Mouse (Mus musculus) brain, embryonic 14.5 days (tissue): ENCODE measurements at regions not wholly inside any gene's neighbourhood (a gene's known extent, or its start where the extent isn't known, plus 50 kb on each side); places are given as distances from the start of the nearest gene placed in this dataset.

Experiments used
- CTCF ChIP-seq: fragments of 200-500 bp; IDR thresholded peaks from 2 replicates; pipeline ENCODE4 v1.5.1; 2012; ENCODE audit warnings: inconsistent platforms, mild to moderate bottlenecking, moderate library complexity, borderline replicate concordance; ENCODE audit not compliant: insufficient read depth, insufficient read length; ENCODE audit errors: extremely low read depth
- POLR2A ChIP-seq: fragments of 200-500 bp; IDR thresholded peaks from 2 replicates; pipeline ENCODE4 v1.6.1; 2012; ENCODE audit warnings: mild to moderate bottlenecking, inconsistent platforms, borderline replicate concordance; ENCODE audit not compliant: poor library complexity, insufficient read depth, insufficient read length, severe bottlenecking; ENCODE audit errors: extremely low read depth

DNA sequence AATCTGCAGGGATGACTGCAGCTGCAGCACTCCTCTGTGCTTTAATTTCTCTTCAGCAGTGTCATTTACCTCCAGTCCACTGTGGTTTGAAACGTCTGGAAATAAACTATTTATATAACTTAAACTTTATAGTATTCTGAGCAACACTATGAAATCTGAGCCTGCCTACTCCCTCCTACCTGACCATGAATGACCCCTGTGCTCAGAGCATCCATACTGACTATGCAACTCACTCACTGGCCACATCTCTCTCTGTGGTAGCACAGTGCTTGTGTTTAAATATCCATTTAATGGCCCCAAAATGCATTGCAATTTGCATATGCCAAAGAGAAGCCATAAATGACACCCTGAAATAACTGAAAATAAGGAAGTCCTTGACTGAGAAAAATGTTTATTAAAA is 154.5 kb upstream of the Clec14a start:
- TF ChIP-seq CTCF (no peak), POLR2A (no peak)
